Mouse (Mus musculus): ENCODE measurements around the gene Rnf216. TPM values are rescaled to one million over a fixed set of nuclear protein-coding genes. Genes with fewer than 3 reads are reported as not detected.

The Rnf216 gene
- total and polyA plus RNA-seq, 3 experiments = 16.4 to 123 (median 30.8) TPM

GRCm38 (mm10) chr5:143034108-143034507, 78.7 kb downstream of the Rnf216 start (continued):
- TF ChIP-seq BHLHE40 (IDR thresholded peaks at IDR 0.05; ENCODE audit: borderline replicate concordance, low read depth, low read length) = no peak

- Histone ChIP-seq H3K79me2 (ENCODE audit: control insufficient read depth, insufficient read depth, low read length, poor library complexity) (no peaks in the 10 kb centered on the region), H3K27ac (ENCODE audit: control insufficient read depth, low read depth, low read length) (no peak overlapping the region), H3K9ac (ENCODE audit: control insufficient read depth, low read depth, low read length, poor library complexity, severe bottlenecking) (no peak overlapping the region), H3K36me3 (ENCODE audit: control insufficient read depth in 1 of 2, insufficient read depth in 2 of 2, low read length in 2 of 2) (peaks cover 6 to 15% of the 10 kb centered on the region in 2 experiments), H3K9me3 (replicated peaks; ENCODE audit: insufficient read depth, low read length) (no peaks in the 10 kb centered on the region), H3K4me3 (ENCODE audit: control insufficient read depth in 1 of 2, insufficient read depth in 1 of 2, low read depth in 2 of 2, low read length in 2 of 2) (no peak overlapping the region), H3K4me1 (ENCODE audit: control insufficient read depth in 1 of 2, insufficient read depth in 2 of 2, low read length in 2 of 2) (peaks cover 10 to 12% of the 10 kb centered on the region in 2 experiments; a peak in 2 of 4 replicates), H3K27me3 (ENCODE audit: control insufficient read depth in 1 of 2, insufficient read depth in 2 of 2, low read length in 2 of 2) (no peaks in the 10 kb centered on the region)
- peak; percentile 48 for DNase-seq (ENCODE audit: low read depth, low spot score)
- TF ChIP-seq TAL1 (IDR thresholded peaks at IDR 0.05; ENCODE audit: low read length) (no peak), UBTF (IDR thresholded peaks at IDR 0.05; ENCODE audit: borderline replicate concordance, insufficient read depth, low read depth, low read length) (no peak), RAD21 (IDR thresholded peaks at IDR 0.05; ENCODE audit: low read depth, low read length) (no peak), ELF1 (IDR thresholded peaks at IDR 0.05; ENCODE audit: low read depth, low read length) (no peak), MYC (IDR thresholded peaks at IDR 0.05; ENCODE audit: low read depth, low read length) (no peak), MAX (IDR thresholded peaks at IDR 0.05; ENCODE audit: low read length) (no peak), TBP (IDR thresholded peaks at IDR 0.05; ENCODE audit: low read depth, low read length) (peak; percentile 84), NELFE (IDR thresholded peaks at IDR 0.05; ENCODE audit: low read depth, low read length) (no peak)
Measured at GRCm38 (mm10) chr5:143033277-143033676, 79.5 kb downstream of the Rnf216 start.

- peaks cover 10 to 15% of the 10 kb centered on the region in 2 experiments for H3K36me3 ChIP-seq (ENCODE audit: control insufficient read depth in 1 of 2, insufficient read depth in 2 of 2, low read length in 2 of 2)
- no peak for DNase-seq (ENCODE audit: low read depth, low spot score)
- no peaks in the 10 kb centered on the region for H3K27me3 ChIP-seq (ENCODE audit: control insufficient read depth in 1 of 2, insufficient read depth in 2 of 2, low read length in 2 of 2)
- H3K27ac ChIP-seq (ENCODE audit: control insufficient read depth, low read depth, low read length) = no peak overlapping the region
- peaks cover 10 to 12% of the 10 kb centered on the region in 2 experiments; a peak in 2 of 4 replicates for H3K4me1 ChIP-seq (ENCODE audit: control insufficient read depth in 1 of 2, insufficient read depth in 2 of 2, low read length in 2 of 2)
- H3K79me2 ChIP-seq (ENCODE audit: control insufficient read depth, insufficient read depth, low read length, poor library complexity) = no peaks in the 10 kb centered on the region
- no peaks in the 10 kb centered on the region for H3K9me3 ChIP-seq (replicated peaks; ENCODE audit: insufficient read depth, low read length)
- H3K4me3 ChIP-seq (ENCODE audit: control insufficient read depth in 1 of 2, insufficient read depth in 1 of 2, low read depth in 2 of 2, low read length in 2 of 2) = no peak overlapping the region
- TF ChIP-seq CHD2 (IDR thresholded peaks at IDR 0.05; ENCODE audit: low read length) (no peak), MEF2A (IDR thresholded peaks at IDR 0.05; ENCODE audit: extremely low read depth, insufficient replicate concordance, low read depth, low read length, poor library complexity, severe bottlenecking) (no peak), RAD21 (IDR thresholded peaks at IDR 0.05; ENCODE audit: low read depth, low read length) (no peak), ETS1 (IDR thresholded peaks at IDR 0.05; ENCODE audit: low read depth, low read length) (no peak), NRF1 (IDR thresholded peaks at IDR 0.05; ENCODE audit: insufficient read depth, low read depth, low read length, poor library complexity, severe bottlenecking) (no peak), UBTF (IDR thresholded peaks at IDR 0.05; ENCODE audit: borderline replicate concordance, insufficient read depth, low read depth, low read length) (no peak), ELF1 (IDR thresholded peaks at IDR 0.05; ENCODE audit: low read depth, low read length) (no peak), MAZ (IDR thresholded peaks at IDR 0.05; ENCODE audit: low read depth, low read length) (no peak), SMC3 (IDR thresholded peaks at IDR 0.05; ENCODE audit: low read depth, low read length) (no peak), TCF12 (IDR thresholded peaks at IDR 0.05; ENCODE audit: low read depth, low read length) (no peak), POLR2A (IDR thresholded peaks at IDR 0.05; ENCODE audit: control insufficient read depth in 1 of 2, insufficient read depth in 1 of 2, low read depth in 1 of 2, low read length in 2 of 2, poor library complexity in 1 of 2) (no peak), ZMIZ1 (IDR thresholded peaks at IDR 0.05; ENCODE audit: low read depth, low read length) (no peak), ZC3H11A (IDR thresholded peaks at IDR 0.05; ENCODE audit: low read depth, low read length) (no peak), E2F4 (IDR thresholded peaks at IDR 0.05; ENCODE audit: borderline replicate concordance, low read depth, low read length) (no peak), SIN3A (IDR thresholded peaks at IDR 0.05; ENCODE audit: low read length) (no peak)
- no peak overlapping the region for H3K9ac ChIP-seq (ENCODE audit: control insufficient read depth, low read depth, low read length, poor library complexity, severe bottlenecking)
Measured at GRCm38 (mm10) chr5:143032639-143033146, 80.1 kb downstream of the Rnf216 start.
